Comparison of ENCODE assay signal across 13 mouse cellular contexts in genomic region chr2:166549871-166550270, GRCm38 (mm10).
DNase-seq lines count a peak whose midpoint lies in the region; ATAC-seq lines count a peak whose summit lies in the region.
"Had no signal": no experiment of that assay in that cellular context is flagged by ENCODE, and none has a peak within 500 bp of the region (broad histone marks: within the 10 kb centered on the region; RNA-seq: fewer than 3 reads in every experiment).

No protein-coding gene starts in this region.

- ATAC-seq in hindbrain, embryonic 12.5 days (ENCODE audit: low FRiP score) = peak; percentile 77
- 0 out of 2 replicates have a peak, but pooled peaks have one; percentile 29 for ATAC-seq in midbrain, embryonic 16.5 days
- no peak for ATAC-seq in megakaryocyte, adult 5-6 weeks (ENCODE audit: poor library complexity, severe bottlenecking)
- ATAC-seq in intestine, embryonic 15.5 days = no peak

- no peaks in the 10 kb centered on the region for H3K9me3 ChIP-seq in embryonic facial prominence, embryonic 10.5 days
- no peaks in the 10 kb centered on the region for H3K9me3 ChIP-seq in hindbrain, embryonic 12.5 days (replicated peaks)
- H3K9me3 ChIP-seq in midbrain, embryonic 16.5 days (replicated peaks; ENCODE audit: control insufficient read depth, low read length, poor library complexity, severe bottlenecking) = no peaks in the 10 kb centered on the region
- H3K9me3 ChIP-seq in intestine, embryonic 15.5 days = no peaks in the 10 kb centered on the region
- H3K9me3 ChIP-seq: embryonic facial prominence, embryonic 13.5 days; kidney, embryonic 15.5 days; lung, embryonic 15.5 days had no signal

- H3K27ac ChIP-seq in embryonic facial prominence, embryonic 10.5 days (replicated peaks) = peak overlapping the region; percentile 70
- peak overlapping the region; percentile 63 for H3K27ac ChIP-seq in hindbrain, embryonic 12.5 days
- H3K27ac ChIP-seq in midbrain, embryonic 16.5 days (ENCODE audit: low read length) = no peak overlapping the region
- no peak overlapping the region for H3K27ac ChIP-seq in intestine, embryonic 15.5 days
- H3K27ac ChIP-seq: embryonic facial prominence, embryonic 13.5 days; kidney, embryonic 15.5 days; left cerebral cortex, adult 2 months; lung, embryonic 15.5 days had no signal

- peak; percentile 59 to 79 for DNase-seq in cerebellum, postnatal 10 days
- DNase-seq in cerebellum, adult 11 months = no peak
- no peak for DNase-seq in embryonic facial prominence, embryonic 10.5 days (ENCODE audit: low spot score)
- no peak for DNase-seq in kidney, adult 8-10 months
- DNase-seq: gastrocnemius, postnatal 36 days had no signal

- no peak overlapping the region for H3K4me3 ChIP-seq in embryonic facial prominence, embryonic 10.5 days
- H3K4me3 ChIP-seq in hindbrain, embryonic 12.5 days = no peak overlapping the region
- no peak overlapping the region for H3K4me3 ChIP-seq in midbrain, embryonic 16.5 days (ENCODE audit: low read depth, low read length)
- H3K4me3 ChIP-seq in intestine, embryonic 15.5 days (replicated peaks) = no peak overlapping the region
- H3K4me3 ChIP-seq: embryonic facial prominence, embryonic 13.5 days; kidney, embryonic 15.5 days; left cerebral cortex, adult 2 months; lung, embryonic 15.5 days had no signal

- 83% methylated on average over 8 of the region's 8 CpGs for WGBS in embryonic facial prominence, embryonic 10.5 days
- WGBS in hindbrain, embryonic 12.5 days = 42% methylated on average over 8 of the region's 8 CpGs
- WGBS in midbrain, embryonic 16.5 days = 37% methylated on average over 8 of the region's 8 CpGs
- 74% methylated on average over 8 of the region's 8 CpGs for WGBS in intestine, embryonic 15.5 days

- H3K9ac ChIP-seq in hindbrain, embryonic 12.5 days = no peak overlapping the region
- H3K9ac ChIP-seq in midbrain, embryonic 16.5 days (ENCODE audit: low read depth, low read length) = no peak overlapping the region
- no peak overlapping the region for H3K9ac ChIP-seq in intestine, embryonic 15.5 days
- H3K9ac ChIP-seq: embryonic facial prominence, embryonic 13.5 days; kidney, embryonic 15.5 days; lung, embryonic 15.5 days had no signal

- H3K27me3 ChIP-seq in embryonic facial prominence, embryonic 10.5 days (replicated peaks; ENCODE audit: low read depth, poor library complexity, severe bottlenecking) = peaks cover 15% of the 10 kb centered on the region
- no peaks in the 10 kb centered on the region for H3K27me3 ChIP-seq in hindbrain, embryonic 12.5 days
- no peaks in the 10 kb centered on the region for H3K27me3 ChIP-seq in midbrain, embryonic 16.5 days (ENCODE audit: control insufficient read depth, insufficient read depth, low read depth, low read length)
- H3K27me3 ChIP-seq in intestine, embryonic 15.5 days (replicated peaks) = no peaks in the 10 kb centered on the region
- H3K27me3 ChIP-seq: embryonic facial prominence, embryonic 13.5 days; kidney, embryonic 15.5 days; lung, embryonic 15.5 days had no signal

- H3K4me1 ChIP-seq in embryonic facial prominence, embryonic 10.5 days = peaks cover 72% of the 10 kb centered on the region
- peaks cover 37% of the 10 kb centered on the region for H3K4me1 ChIP-seq in hindbrain, embryonic 12.5 days
- H3K4me1 ChIP-seq in midbrain, embryonic 16.5 days (ENCODE audit: control insufficient read depth, insufficient read depth, low read length) = peaks cover 8% of the 10 kb centered on the region; the same call in 1 of the 2 replicates
- H3K4me1 ChIP-seq in intestine, embryonic 15.5 days (replicated peaks) = peaks cover 18% of the 10 kb centered on the region

- H3K36me3 ChIP-seq in embryonic facial prominence, embryonic 10.5 days (replicated peaks) = no peaks in the 10 kb centered on the region
- no peaks in the 10 kb centered on the region for H3K36me3 ChIP-seq in hindbrain, embryonic 12.5 days
- no peaks in the 10 kb centered on the region for H3K36me3 ChIP-seq in midbrain, embryonic 16.5 days (ENCODE audit: control insufficient read depth, insufficient read depth, low read length)
- H3K36me3 ChIP-seq in intestine, embryonic 15.5 days = no peaks in the 10 kb centered on the region
- H3K36me3 ChIP-seq: embryonic facial prominence, embryonic 13.5 days; kidney, embryonic 15.5 days; lung, embryonic 15.5 days had no signal

- H3K4me2 ChIP-seq in hindbrain, embryonic 12.5 days (replicated peaks) = no peak overlapping the region
- no peak overlapping the region for H3K4me2 ChIP-seq in midbrain, embryonic 16.5 days (ENCODE audit: low read length)
- H3K4me2 ChIP-seq in intestine, embryonic 15.5 days (replicated peaks) = no peak overlapping the region
- H3K4me2 ChIP-seq: embryonic facial prominence, embryonic 13.5 days; kidney, embryonic 15.5 days; lung, embryonic 15.5 days had no signal

Comparison
In these comparisons a context has a peak if more than half of its experiments do, and no peak if none do; other contexts are left out.
1. DNase-seq: peak in cerebellum, postnatal 10 days (2 of 2); none in cerebellum, adult 11 months (single experiment), embryonic facial prominence, embryonic 10.5 days (single experiment) and kidney, adult 8-10 months (0 of 2).
2. H3K27ac ChIP-seq: peak in embryonic facial prominence, embryonic 10.5 days (single experiment) and hindbrain, embryonic 12.5 days (single experiment); none in midbrain, embryonic 16.5 days (single experiment) and intestine, embryonic 15.5 days (single experiment).
3. ATAC-seq: peak in hindbrain, embryonic 12.5 days (single experiment) and midbrain, embryonic 16.5 days (single experiment); none in megakaryocyte, adult 5-6 weeks (single experiment) and intestine, embryonic 15.5 days (single experiment).